Mouse (Mus musculus): ENCODE measurements around the gene Tma16. TPM values are rescaled to one million over a fixed set of nuclear protein-coding genes. Genes with fewer than 3 reads are reported as not detected.

Gene Tma16
- polyA plus RNA-seq, 1 experiment from 2014 or later, result 15.9 TPM

- 86% methylated on average over 4 of the region's 4 CpGs for WGBS
- no peak for ATAC-seq (replicated peaks; ENCODE audit: low FRiP score, low TSS enrichment, low read depth)
- H3K27ac ChIP-seq (ENCODE audit: low read depth), result no peak overlapping the region
Observed at GRCm38 (mm10) chr8:66438468-66438867, 47.9 kb downstream of the Tma16 start.

GRCm38 (mm10) chr8:66437929-66438328, 48.4 kb downstream of the Tma16 start:
- ATAC-seq (replicated peaks; ENCODE audit: low FRiP score, low TSS enrichment, low read depth), result no peak
- no peak for DNase-seq (ENCODE audit: low spot score)
- H3K9ac ChIP-seq (ENCODE audit: low read length), result no peak overlapping the region
- H3K36me3 ChIP-seq (ENCODE audit: control insufficient read depth, insufficient read depth, low read length), result no peaks in the 10 kb centered on the region
- H3K9me3 ChIP-seq (ENCODE audit: control insufficient read depth, low read length), result no peaks in the 10 kb centered on the region
- H3K4me3 ChIP-seq (ENCODE audit: low read depth, low read length), result no peak overlapping the region
- H3K27ac ChIP-seq (ENCODE audit: low read depth), result no peak overlapping the region
- no peaks in the 10 kb centered on the region for H3K27me3 ChIP-seq (replicated peaks; ENCODE audit: control insufficient read depth, insufficient read depth, low read length)
- H3K4me2 ChIP-seq (ENCODE audit: low read length), result no peak overlapping the region
- 66% methylated on average over 3 of the region's 3 CpGs for WGBS
- H3K4me1 ChIP-seq (replicated peaks; ENCODE audit: control insufficient read depth, insufficient read depth, low read length), result no peaks in the 10 kb centered on the region

More at GRCm38 (mm10) chr8:66438468-66438867, 47.9 kb downstream of the Tma16 start:
- no peak overlapping the region for H3K4me3 ChIP-seq (ENCODE audit: low read depth, low read length)
- no peak overlapping the region for H3K9ac ChIP-seq (ENCODE audit: low read length)
- H3K4me1 ChIP-seq (replicated peaks; ENCODE audit: control insufficient read depth, insufficient read depth, low read length), result no peaks in the 10 kb centered on the region
- no peaks in the 10 kb centered on the region for H3K36me3 ChIP-seq (ENCODE audit: control insufficient read depth, insufficient read depth, low read length)
- no peaks in the 10 kb centered on the region for H3K27me3 ChIP-seq (replicated peaks; ENCODE audit: control insufficient read depth, insufficient read depth, low read length)
- no peaks in the 10 kb centered on the region for H3K9me3 ChIP-seq (ENCODE audit: control insufficient read depth, low read length)
- no peak overlapping the region for H3K4me2 ChIP-seq (ENCODE audit: low read length)
- no peak for DNase-seq (ENCODE audit: low spot score)

- H3K9ac ChIP-seq (ENCODE audit: low read length), result no peak overlapping the region
- DNase-seq (ENCODE audit: low spot score), result no peak
- H3K4me1 ChIP-seq (replicated peaks; ENCODE audit: control insufficient read depth, insufficient read depth, low read length), result no peaks in the 10 kb centered on the region
- H3K27me3 ChIP-seq (replicated peaks; ENCODE audit: control insufficient read depth, insufficient read depth, low read length), result no peaks in the 10 kb centered on the region
- H3K27ac ChIP-seq (ENCODE audit: low read depth), result no peak overlapping the region
- no peak for ATAC-seq (replicated peaks; ENCODE audit: low FRiP score, low TSS enrichment, low read depth)
- H3K9me3 ChIP-seq (ENCODE audit: control insufficient read depth, low read length), result no peaks in the 10 kb centered on the region
- WGBS, result 79% methylated on average over 1 of the region's 1 CpGs
- H3K4me3 ChIP-seq (ENCODE audit: low read depth, low read length), result no peak overlapping the region
- H3K4me2 ChIP-seq (ENCODE audit: low read length), result no peak overlapping the region
- H3K36me3 ChIP-seq (ENCODE audit: control insufficient read depth, insufficient read depth, low read length), result no peaks in the 10 kb centered on the region
Observed at GRCm38 (mm10) chr8:66436804-66437203, 49.5 kb downstream of the Tma16 start.

- ATAC-seq (replicated peaks; ENCODE audit: low FRiP score, low TSS enrichment, low read depth) (no peak), DNase-seq (ENCODE audit: low spot score) (no peak)
- no peaks in the 10 kb centered on the region for H3K9me3 ChIP-seq (ENCODE audit: control insufficient read depth, low read length)
- H3K27me3 ChIP-seq (replicated peaks; ENCODE audit: control insufficient read depth, insufficient read depth, low read length), result no peaks in the 10 kb centered on the region
- no peak overlapping the region for H3K4me3 ChIP-seq (ENCODE audit: low read depth, low read length)
- H3K4me2 ChIP-seq (ENCODE audit: low read length), result no peak overlapping the region
- H3K9ac ChIP-seq (ENCODE audit: low read length), result no peak overlapping the region
- H3K27ac ChIP-seq (ENCODE audit: low read depth), result no peak overlapping the region
- no peaks in the 10 kb centered on the region for H3K4me1 ChIP-seq (replicated peaks; ENCODE audit: control insufficient read depth, insufficient read depth, low read length)
- no peaks in the 10 kb centered on the region for H3K36me3 ChIP-seq (ENCODE audit: control insufficient read depth, insufficient read depth, low read length)
Observed at GRCm38 (mm10) chr8:66433577-66433976, 52.8 kb downstream of the Tma16 start.

- WGBS, result 83% methylated on average over 2 of the region's 2 CpGs
- H3K9me3 ChIP-seq (ENCODE audit: control insufficient read depth, low read length), result no peaks in the 10 kb centered on the region
- H3K4me3 ChIP-seq (ENCODE audit: low read depth, low read length), result no peak overlapping the region
- H3K36me3 ChIP-seq (ENCODE audit: control insufficient read depth, insufficient read depth, low read length), result no peaks in the 10 kb centered on the region
- DNase-seq (ENCODE audit: low spot score) (no peak), ATAC-seq (replicated peaks; ENCODE audit: low FRiP score, low TSS enrichment, low read depth) (no peak)
- no peak overlapping the region for H3K27ac ChIP-seq (ENCODE audit: low read depth)
- H3K27me3 ChIP-seq (replicated peaks; ENCODE audit: control insufficient read depth, insufficient read depth, low read length), result no peaks in the 10 kb centered on the region
- no peaks in the 10 kb centered on the region for H3K4me1 ChIP-seq (replicated peaks; ENCODE audit: control insufficient read depth, insufficient read depth, low read length)
- H3K9ac ChIP-seq (ENCODE audit: low read length), result no peak overlapping the region
- H3K4me2 ChIP-seq (ENCODE audit: low read length), result no peak overlapping the region
Observed at GRCm38 (mm10) chr8:66430639-66431038, 55.7 kb downstream of the Tma16 start.

Other genes with a start within 250 kb of the Tma16 start
- not detected in 2 replicates for gene Tktl2, start 25.2 kb upstream of the Tma16 start, polyA plus RNA-seq (2014; fragmentation: Nextera tagmentation; extraction: Ambion mirVana)
- 0.14 TPM in 1 of 2 replicates, not detected in the other for gene Npy5r, start 201.6 kb upstream of the Tma16 start, polyA plus RNA-seq (2014; fragmentation: Nextera tagmentation; extraction: Ambion mirVana)
- 2.0 and 2.1 TPM in 2 replicates for gene Npy1r, start 210.7 kb upstream of the Tma16 start, polyA plus RNA-seq (2014; fragmentation: Nextera tagmentation; extraction: Ambion mirVana)

All from intestine, embryonic 14.5 days (tissue).